Mouse (Mus musculus): ENCODE measurements around the gene Pcbp2.

DNA sequence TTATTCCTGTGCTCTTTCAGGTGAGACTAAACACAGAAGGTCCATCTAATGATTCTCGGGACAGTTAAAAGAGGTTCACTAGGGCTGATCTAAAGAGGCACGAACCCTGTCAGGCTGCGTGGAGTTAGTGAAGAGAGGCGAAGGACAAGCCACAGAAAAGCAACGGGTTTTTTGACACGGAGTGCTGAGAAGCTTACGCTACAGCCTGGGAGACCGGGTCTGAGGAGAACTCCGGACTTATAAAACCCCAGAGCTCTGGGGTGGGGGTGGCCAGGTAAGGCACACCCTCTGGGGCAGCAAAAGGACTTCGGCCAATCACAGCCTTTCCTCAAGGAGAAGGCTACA lies 47.3 kb downstream of the Pcbp2 start:
- peak; percentile 98 for TF ChIP-seq POLR2A (IDR thresholded peaks at IDR 0.05; ENCODE audit: borderline replicate concordance, insufficient read depth, low read length)
- no peak for TF ChIP-seq CTCF (IDR thresholded peaks at IDR 0.05; ENCODE audit: borderline replicate concordance, insufficient read depth, low read depth, low read length)
